Mouse (Mus musculus) left cerebral cortex, postnatal 4 days (tissue): ENCODE measurements at regions not wholly inside any gene's neighbourhood (a gene's known extent, or its start where the extent isn't known, plus 50 kb on each side); places are given as distances from the start of the nearest gene placed in this dataset.

Experiments used
- DNase-seq: peaks from one replicate; pipeline ENCODE4 v3.0.0-alpha.2; 2022
- intact Hi-C: fragments of 180-260 bp; cut with DNase I; formaldehyde crosslinking; loops from one replicate; pipeline ENCODE4 v1.15.1; 2025

- DNase-seq = no peak
- intact Hi-C loops = no loop called here
These were observed 194.7 kb upstream of the Rfx3 start for GRCm38 (mm10) chr19:28205691-28206090.

- intact Hi-C loops = no loop called here
- DNase-seq = no peak
These were observed 192.8 kb upstream of the Rfx3 start for GRCm38 (mm10) chr19:28203719-28204118.

- DNase-seq = no peak
- intact Hi-C loops = no loop called here
These were observed 188.4 kb upstream of the Rfx3 start for GRCm38 (mm10) chr19:28199385-28199784.

GRCm38 (mm10) chr19:28196881-28197280 lies 185.9 kb upstream of the Rfx3 start:
- intact Hi-C loops = no loop called here
- no peak for DNase-seq

- no peak for DNase-seq
- intact Hi-C loops = no loop called here
These were observed 181.3 kb upstream of the Rfx3 start for GRCm38 (mm10) chr19:28192248-28192647.

- intact Hi-C loops = no loop called here
- no peak for DNase-seq
These were observed 180.6 kb upstream of the Rfx3 start for GRCm38 (mm10) chr19:28191428-28192116.

- no peak for DNase-seq
- intact Hi-C loops = no loop called here
These were observed 179.3 kb upstream of the Rfx3 start for GRCm38 (mm10) chr19:28190250-28190649.

- DNase-seq = no peak
- intact Hi-C loops = no loop called here
These were observed 177.4 kb upstream of the Rfx3 start for GRCm38 (mm10) chr19:28188363-28188762.

GRCm38 (mm10) chr19:28182411-28183182 lies 171.6 kb upstream of the Rfx3 start:
- intact Hi-C loops = no loop called here
- DNase-seq = no peak

- no peak for DNase-seq
- intact Hi-C loops = no loop called here
These were observed 170.2 kb upstream of the Rfx3 start for GRCm38 (mm10) chr19:28181171-28181570.

GRCm38 (mm10) chr19:28178114-28178513 lies 167.1 kb upstream of the Rfx3 start:
- intact Hi-C loops = loop anchor here (10.0 kb wide), 1 partner anchor 457 kb away; no protein-coding TSS in a partner anchor
- DNase-seq = no peak

GRCm38 (mm10) chr19:28176821-28177220 lies 165.9 kb upstream of the Rfx3 start:
- intact Hi-C loops = loop anchor here (10.0 kb wide), 1 partner anchor 458 kb away; no protein-coding TSS in a partner anchor
- DNase-seq = no peak

- no peak for DNase-seq
- intact Hi-C loops = loop anchor here (10.0 kb wide), 1 partner anchor 463 kb away; no protein-coding TSS in a partner anchor
These were observed 161.0 kb upstream of the Rfx3 start for GRCm38 (mm10) chr19:28171836-28172534.

GRCm38 (mm10) chr19:28167451-28168165 lies 156.6 kb upstream of the Rfx3 start:
- no peak for DNase-seq
- intact Hi-C loops = loop anchor here (10.0 kb wide), 4 partner anchors 153 to 597 kb away; partner anchors contain the start of gene Rfx3

- DNase-seq = no peak
- intact Hi-C loops = loop anchor here (10.0 kb wide), 4 partner anchors 152 to 598 kb away; partner anchors contain the start of gene Rfx3
These were observed 155.7 kb upstream of the Rfx3 start for GRCm38 (mm10) chr19:28166626-28167025.

- DNase-seq = peak; percentile 71
- intact Hi-C loops = loop anchor here (10.0 kb wide), 4 partner anchors 151 to 599 kb away; partner anchors contain the start of gene Rfx3
These were observed 155.0 kb upstream of the Rfx3 start for GRCm38 (mm10) chr19:28165901-28166361.

GRCm38 (mm10) chr19:28163195-28163594 lies 152.2 kb upstream of the Rfx3 start:
- DNase-seq = no peak
- intact Hi-C loops = loop anchor here (10.0 kb wide), 4 partner anchors 148 to 602 kb away; partner anchors contain the start of gene Rfx3

GRCm38 (mm10) chr19:28160582-28160981 lies 149.6 kb upstream of the Rfx3 start:
- intact Hi-C loops = loop anchor here (10.0 kb wide), 4 partner anchors 146 to 604 kb away; partner anchors contain the start of gene Rfx3
- no peak for DNase-seq

GRCm38 (mm10) chr19:28157196-28157595 lies 146.2 kb upstream of the Rfx3 start:
- intact Hi-C loops = no loop called here
- DNase-seq = no peak

- intact Hi-C loops = no loop called here
- DNase-seq = no peak
These were observed 126.6 kb upstream of the Rfx3 start for GRCm38 (mm10) chr19:28137581-28137980.
